Mouse (Mus musculus) stomach, embryonic 16.5 days (tissue): ENCODE data around the gene Ppp1r3e. TPM values are rescaled to one million over a fixed set of nuclear protein-coding genes. Genes with fewer than 3 reads are reported as not detected.

Experiments used
- ATAC-seq: fragments of 200-750 bp; cut with Nextera tagmentation; 2 replicates; pipeline ENCODE4 v1.8.0; 2017; ENCODE audit warnings: moderate number of reproducible peaks, moderate TSS enrichment; ENCODE audit not compliant: insufficient read depth, low FRiP score
- H3K27ac ChIP-seq: fragments of 300-500 bp; sonication (generic); 2 replicates; pipeline ENCODE4 v1.5.1; 2014; ENCODE audit warnings: low read length
- H3K27me3 ChIP-seq: fragments of 300-500 bp; sonication (generic); 2 replicates; pipeline ENCODE4 v1.6.1; 2014; ENCODE audit warnings: low read length, control low read depth, mixed read lengths; ENCODE audit not compliant: control insufficient read depth, insufficient read depth
- H3K36me3 ChIP-seq: fragments of 300-500 bp; sonication (generic); 2 replicates; pipeline ENCODE4 v1.6.1; 2014; ENCODE audit warnings: low read length; ENCODE audit not compliant: control insufficient read depth, insufficient read depth
- H3K4me1 ChIP-seq: fragments of 300-500 bp; sonication (generic); 2 replicates; pipeline ENCODE4 v1.6.1; 2014; ENCODE audit warnings: low read length, control low read depth, mixed read lengths; ENCODE audit not compliant: control insufficient read depth, insufficient read depth
- H3K4me2 ChIP-seq: fragments of 300-500 bp; sonication (generic); 2 replicates; pipeline ENCODE4 v1.6.1; 2014; ENCODE audit warnings: low read depth, low read length, mixed read lengths
- H3K4me3 ChIP-seq: fragments of 300-500 bp; sonication (generic); replicated peaks from 2 replicates; pipeline ENCODE4 v1.5.1; 2014; ENCODE audit warnings: mild to moderate bottlenecking, low read length
- H3K9ac ChIP-seq: fragments of 300-500 bp; sonication (generic); 2 replicates; pipeline ENCODE4 v1.6.1; 2014; ENCODE audit warnings: low read length
- H3K9me3 ChIP-seq: fragments of 300-500 bp; sonication (generic); replicated peaks from 2 replicates; pipeline ENCODE4 v1.6.1; 2016; ENCODE audit warnings: low read length, control low read depth; ENCODE audit not compliant: control insufficient read depth
- WGBS: fragments of 180-500 bp; shearing (Covaris S2); extraction: QIAGEN DNeasy Blood & Tissue Kit; methylation state at CpG from one replicate; pipeline ENCODE4 v1.1.7; 2014; 5-methylcytosine and 5-hydroxymethylcytosine counted together
- polyA plus RNA-seq: library from polyadenylated mRNA; unstranded; fragments of >200 nt; fragmentation: Nextera tagmentation; extraction: Ambion mirVana; gene quantifications from 2 replicates; pipeline ENCODE4 v1.2.1, GENCODE M21; 2015

Gene Ppp1r3e
- polyA plus RNA-seq, 1 experiment from 2014 or later, result 1.2 TPM

GRCm38 (mm10) chr14:54912109-54912850, 34.9 kb upstream of the Ppp1r3e start:
- peaks cover 3% of the 10 kb centered on the region; the same call in 1 of the 2 replicates for H3K36me3 ChIP-seq
- H3K9ac ChIP-seq, result peak overlapping the region; percentile 90
- whole genome bisulfite sequencing, result 2% methylated on average over 59 of the region's 69 CpGs
- peak overlapping the region; percentile 90 for H3K4me2 ChIP-seq
- no peaks in the 10 kb centered on the region for H3K27me3 ChIP-seq
- H3K4me1 ChIP-seq, result peaks cover 7% of the 10 kb centered on the region
- peak; percentile 54 for ATAC-seq
- H3K27ac ChIP-seq, result peak overlapping the region; percentile 74
- H3K9me3 ChIP-seq, result no peaks in the 10 kb centered on the region
- H3K4me3 ChIP-seq, result peak overlapping the region; percentile 84

GRCm38 (mm10) chr14:54908682-54909081, 31.3 kb upstream of the Ppp1r3e start:
- peaks cover 7% of the 10 kb centered on the region for H3K4me1 ChIP-seq
- no peak overlapping the region for H3K27ac ChIP-seq
- H3K4me2 ChIP-seq, result no peak overlapping the region
- H3K27me3 ChIP-seq, result no peaks in the 10 kb centered on the region
- WGBS, result 77% methylated on average over 7 of the region's 7 CpGs
- no peak overlapping the region for H3K9ac ChIP-seq
- H3K9me3 ChIP-seq, result no peaks in the 10 kb centered on the region
- no peak for ATAC-seq
- no peak overlapping the region for H3K4me3 ChIP-seq
- peaks cover 12% of the 10 kb centered on the region; the same call in 1 of the 2 replicates for H3K36me3 ChIP-seq

GRCm38 (mm10) chr14:54903641-54904040, 26.3 kb upstream of the Ppp1r3e start:
- Histone ChIP-seq H3K9me3 (no peaks in the 10 kb centered on the region), H3K27me3 (no peaks in the 10 kb centered on the region), H3K27ac (no peak overlapping the region), H3K4me1 (no peaks in the 10 kb centered on the region), H3K4me2 (no peak overlapping the region), H3K4me3 (no peak overlapping the region), H3K36me3 (peaks cover 12% of the 10 kb centered on the region; the same call in 1 of the 2 replicates), H3K9ac (no peak overlapping the region)
- 81% methylated on average over 4 of the region's 4 CpGs for WGBS
- ATAC-seq, result no peak

GRCm38 (mm10) chr14:54900383-54900782, 23.0 kb upstream of the Ppp1r3e start:
- H3K27me3 ChIP-seq, result no peaks in the 10 kb centered on the region
- H3K36me3 ChIP-seq, result peaks cover 17% of the 10 kb centered on the region
- H3K9me3 ChIP-seq, result no peaks in the 10 kb centered on the region
- H3K4me1 ChIP-seq, result peaks cover 3% of the 10 kb centered on the region; the same call in 1 of the 2 replicates
- no peak overlapping the region for H3K9ac ChIP-seq
- H3K27ac ChIP-seq, result no peak overlapping the region
- H3K4me2 ChIP-seq, result no peak overlapping the region
- peak; percentile 61; the same call in 1 of the 2 replicates for ATAC-seq
- no peak overlapping the region for H3K4me3 ChIP-seq
- under 1% methylated on average over 3 of the region's 3 CpGs for WGBS

- peaks cover 17% of the 10 kb centered on the region for H3K36me3 ChIP-seq
- H3K27me3 ChIP-seq, result no peaks in the 10 kb centered on the region
- H3K4me2 ChIP-seq, result no peak overlapping the region
- no peak overlapping the region; the same call in 1 of the 2 replicates for H3K27ac ChIP-seq
- WGBS, result 47% methylated on average over 2 of the region's 2 CpGs
- peaks cover 12% of the 10 kb centered on the region; the same call in 1 of the 2 replicates for H3K4me1 ChIP-seq
- no peak for ATAC-seq
- no peak overlapping the region for H3K4me3 ChIP-seq
- no peaks in the 10 kb centered on the region for H3K9me3 ChIP-seq
- no peak overlapping the region; the same call in 1 of the 2 replicates for H3K9ac ChIP-seq
Observed at GRCm38 (mm10) chr14:54897445-54897844, 20.1 kb upstream of the Ppp1r3e start.

- H3K4me2 ChIP-seq, result peak overlapping the region; percentile 72
- no peaks in the 10 kb centered on the region for H3K9me3 ChIP-seq
- H3K9ac ChIP-seq, result peak overlapping the region; percentile 100
- peak overlapping the region; percentile 89 for H3K4me3 ChIP-seq
- under 1% methylated on average over 54 of the region's 54 CpGs for WGBS
- peaks cover 17% of the 10 kb centered on the region for H3K36me3 ChIP-seq
- ATAC-seq, result peak; percentile 59
- no peaks in the 10 kb centered on the region for H3K27me3 ChIP-seq
- peak overlapping the region; percentile 94 for H3K27ac ChIP-seq
- peaks cover 12% of the 10 kb centered on the region; the same call in 1 of the 2 replicates for H3K4me1 ChIP-seq
Observed at GRCm38 (mm10) chr14:54894296-54895151, 17.2 kb upstream of the Ppp1r3e start.

GRCm38 (mm10) chr14:54893651-54894181, 16.4 kb upstream of the Ppp1r3e start:
- Histone ChIP-seq H3K9ac (peak overlapping the region; percentile 100), H3K4me3 (peak overlapping the region; percentile 89), H3K9me3 (no peaks in the 10 kb centered on the region), H3K4me2 (peak overlapping the region; percentile 53), H3K4me1 (peaks cover 12% of the 10 kb centered on the region; the same call in 1 of the 2 replicates), H3K27me3 (no peaks in the 10 kb centered on the region), H3K27ac (peak overlapping the region; percentile 94), H3K36me3 (peaks cover 17% of the 10 kb centered on the region)
- peak; percentile 99 for ATAC-seq
- under 1% methylated on average over 38 of the region's 38 CpGs for WGBS

GRCm38 (mm10) chr14:54892200-54892599, 14.8 kb upstream of the Ppp1r3e start, which contains the start of gene Pabpn1:
TSS of gene Pabpn1 (plus strand) at chr14:54892500.
- H3K27me3 ChIP-seq, result no peaks in the 10 kb centered on the region
- H3K27ac ChIP-seq, result peak within 1 kb of the TSS; percentile 81
- H3K4me1 ChIP-seq, result peaks cover 13% of the 10 kb centered on the region
- H3K9me3 ChIP-seq, result no peaks in the 10 kb centered on the region
- peak within 1 kb of the TSS; percentile 53 for H3K4me3 ChIP-seq
- no peak for ATAC-seq
- H3K36me3 ChIP-seq, result peaks cover 13% of the 10 kb centered on the region
- H3K9ac ChIP-seq, result peak within 1 kb of the TSS; percentile 62; the same call in 1 of the 2 replicates
- H3K4me2 ChIP-seq, result peak within 1 kb of the TSS; percentile 53
- WGBS, result 93% methylated on average over 3 of the region's 3 CpGs
